Mouse (Mus musculus) effector memory CD4-positive, alpha-beta T cell, adult 7 months (primary cell): Measurements from ENCODE around the gene Gm3383. TPM values are rescaled to one million over a fixed set of nuclear protein-coding genes. Genes with fewer than 3 reads are reported as not detected.

ENCODE experiments used
- polyA plus RNA-seq: library from polyadenylated mRNA; unstranded; fragments of 100-300 nt; shearing (Covaris generic); gene quantifications from one replicate; pipeline ENCODE4 v1.2.1, GENCODE M21; 2017

Gm3383 gene
- polyA plus RNA-seq = not detected

GRCm38 (mm10) chr14:5807882-5808281 lies at the start of gene Gm3383:
TSS of gene Gm3383 (minus strand) at chr14:5807982.

GRCm38 (mm10) chr14:5830229-5830628 lies 22.4 kb upstream of the Gm3383 start, which contains the start of gene Gm3424:
TSS of gene Gm3424 (minus strand) at chr14:5830329.

GRCm38 (mm10) chr14:5741477-5741876 lies 66.3 kb downstream of the Gm3383 start, which contains the start of gene Gm3373:
TSS of gene Gm3373 (minus strand) at chr14:5741577.

GRCm38 (mm10) chr14:5687357-5687756 lies 120.4 kb downstream of the Gm3383 start, which contains the start of gene Gm9603:
TSS of gene Gm9603 (minus strand) at chr14:5687457.

GRCm38 (mm10) chr14:5632928-5633327 lies 174.9 kb downstream of the Gm3383 start, which contains the start of gene Gm8265:
TSS of gene Gm8265 (minus strand) at chr14:5633028.

Other genes with a start within 250 kb of the Gm3383 start
- not detected for gene Gm8265, start 175.0 kb downstream of the Gm3383 start, polyA plus RNA-seq
- not detected for gene Gm9603, start 120.5 kb downstream of the Gm3383 start, polyA plus RNA-seq
- gene Gm3373, start 66.4 kb downstream of the Gm3383 start, polyA plus RNA-seq = not detected
- gene Gm3424, start 22.3 kb upstream of the Gm3383 start, polyA plus RNA-seq = not detected
- gene Gm8237, start 72.4 kb upstream of the Gm3383 start, polyA plus RNA-seq = not detected
- gene Gm3248, start 153.8 kb upstream of the Gm3383 start, polyA plus RNA-seq = not detected
- gene Gm3453, start 171.2 kb upstream of the Gm3383 start, polyA plus RNA-seq = not detected